Mouse (Mus musculus) ES-Bruce4 (cell line): Measurements from ENCODE around the gene Castor2.

Experiments used
- CTCF ChIP-seq: IDR thresholded peaks from one replicate; pipeline ENCODE4 v1.8.1; 2011; ENCODE audit warnings: low read depth, low read length
- EP300 ChIP-seq: IDR thresholded peaks from 2 replicates; pipeline ENCODE4 v1.6.1; 2011; ENCODE audit warnings: low read depth, low read length; ENCODE audit not compliant: insufficient read depth

DNA sequence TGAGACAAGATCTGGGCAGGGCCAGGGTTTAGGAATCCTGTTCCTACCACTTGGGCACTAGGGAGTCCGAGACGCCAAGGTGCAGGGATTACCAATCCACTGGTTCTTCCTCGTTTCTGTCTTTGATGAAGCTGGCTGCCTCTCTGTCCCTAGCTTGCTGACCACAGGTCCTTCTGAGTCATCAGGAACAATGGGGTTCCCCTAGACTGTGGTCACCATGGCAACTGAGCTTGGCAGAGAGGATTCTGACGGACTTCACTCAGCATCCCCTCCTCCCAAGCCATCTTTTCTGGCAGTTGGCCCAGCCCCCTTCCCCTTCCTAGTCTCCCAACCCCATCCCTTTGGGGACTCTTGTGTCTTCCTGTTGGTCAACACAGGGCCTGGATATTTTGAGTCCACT is 32.1 kb downstream of the Castor2 start:
- TF ChIP-seq CTCF (no peak), EP300 (no peak)
